Mouse (Mus musculus) bone marrow macrophage, adult 2 months (primary cell): ENCODE data around the gene Pnpla2. TPM values are rescaled to one million over a fixed set of nuclear protein-coding genes. Genes with fewer than 3 reads are reported as not detected.
A peak's percentile ranks its signal among the peaks of the same experiment; 100 is the strongest.

Source experiments
- H3K27ac ChIP-seq: 2 replicates; pipeline ENCODE4 v1.5.1; 2012; ENCODE audit warnings: low read depth, low read length; ENCODE audit not compliant: insufficient read depth
- H3K4me1 ChIP-seq: 2 replicates; pipeline ENCODE4 v1.6.1; 2012; ENCODE audit warnings: low read length; ENCODE audit not compliant: control insufficient read depth, insufficient read depth
- H3K4me3 ChIP-seq: 2 replicates; pipeline ENCODE4 v1.5.1; 2012; ENCODE audit warnings: mild to moderate bottlenecking, low read length, moderate library complexity; ENCODE audit not compliant: insufficient read depth
- CTCF ChIP-seq: IDR thresholded peaks from 2 replicates; pipeline ENCODE4 v1.5.1; 2012; ENCODE audit warnings: low read depth, mild to moderate bottlenecking, low read length, moderate library complexity
- POLR2A ChIP-seq: IDR thresholded peaks from 2 replicates; pipeline ENCODE4 v1.6.1; 2012; ENCODE audit warnings: mild to moderate bottlenecking, low read depth, low read length, borderline replicate concordance
- polyA plus RNA-seq: library from polyadenylated mRNA; stranded (reverse); fragments of >200 nt; gene quantifications from 2 replicates; pipeline ENCODE4 v1.2.4, GENCODE M21; 2012; ENCODE audit not compliant: missing spikeins, insufficient read depth, insufficient read length

Gene Pnpla2
- polyA plus RNA-seq, 1 experiment: 94.0 TPM

DNA sequence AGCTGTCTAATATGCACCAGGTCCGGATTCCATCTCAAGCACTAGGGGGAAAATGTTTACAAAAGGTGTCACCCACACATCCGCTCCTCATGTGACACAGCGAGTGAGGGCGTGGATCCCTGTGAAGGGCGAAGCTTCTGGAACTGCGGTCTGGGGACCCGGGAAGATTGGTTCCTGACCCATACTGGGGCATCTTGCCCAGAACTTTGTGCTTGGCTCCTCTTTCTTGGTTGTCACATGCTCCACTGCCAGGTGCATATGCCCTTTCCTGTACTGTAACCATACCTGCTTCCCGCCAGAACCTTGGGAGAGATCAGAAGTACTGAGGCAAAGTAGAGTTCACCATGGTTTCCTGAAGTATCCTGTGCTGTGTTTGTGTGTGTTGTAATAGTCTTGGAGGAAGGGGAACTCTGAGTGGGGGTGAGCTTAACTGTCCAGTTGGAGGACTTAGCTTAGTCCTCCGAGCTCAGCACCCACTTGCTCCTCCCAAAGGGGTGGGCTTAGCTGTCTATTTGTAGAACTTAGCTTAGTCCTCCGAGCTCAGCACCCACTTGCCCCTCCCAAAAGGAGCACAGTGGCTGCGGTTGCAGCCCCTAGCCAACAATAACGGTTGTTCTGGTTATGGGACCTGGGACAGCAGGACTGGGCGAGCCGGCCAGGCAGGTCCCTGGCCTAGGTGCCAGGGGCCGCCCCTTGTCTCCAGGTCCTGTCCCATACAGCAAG is 5.6 kb downstream of the Pnpla2 start, which contains the start of gene Cracr2b:
TSS of gene Cracr2b (plus strand) at position 704 of the 723 bp plus-strand sequence.
- peak within 1 kb of the TSS; percentile 79 for H3K27ac ChIP-seq
- peaks cover 64% of the 10 kb centered on the region for H3K4me1 ChIP-seq
- TF ChIP-seq POLR2A (no peak), CTCF (no peak)
- H3K4me3 ChIP-seq: peak within 1 kb of the TSS; percentile 56

GRCm38 (mm10) chr7:141461521-141462332 is 6.7 kb downstream of the Pnpla2 start:
- TF ChIP-seq CTCF (peak; percentile 14; the same call in 1 of the 2 replicates), POLR2A (no peak)
- Histone ChIP-seq H3K4me1 (peaks cover 69% of the 10 kb centered on the region), H3K4me3 (peak overlapping the region; percentile 56), H3K27ac (no peak overlapping the region)

GRCm38 (mm10) chr7:141462333-141462821 is 7.4 kb downstream of the Pnpla2 start:
- no peak overlapping the region for H3K27ac ChIP-seq
- H3K4me3 ChIP-seq: peak overlapping the region; percentile 34
- peaks cover 66% of the 10 kb centered on the region for H3K4me1 ChIP-seq
- no peak for TF ChIP-seq CTCF
- TF ChIP-seq POLR2A: no peak

DNA sequence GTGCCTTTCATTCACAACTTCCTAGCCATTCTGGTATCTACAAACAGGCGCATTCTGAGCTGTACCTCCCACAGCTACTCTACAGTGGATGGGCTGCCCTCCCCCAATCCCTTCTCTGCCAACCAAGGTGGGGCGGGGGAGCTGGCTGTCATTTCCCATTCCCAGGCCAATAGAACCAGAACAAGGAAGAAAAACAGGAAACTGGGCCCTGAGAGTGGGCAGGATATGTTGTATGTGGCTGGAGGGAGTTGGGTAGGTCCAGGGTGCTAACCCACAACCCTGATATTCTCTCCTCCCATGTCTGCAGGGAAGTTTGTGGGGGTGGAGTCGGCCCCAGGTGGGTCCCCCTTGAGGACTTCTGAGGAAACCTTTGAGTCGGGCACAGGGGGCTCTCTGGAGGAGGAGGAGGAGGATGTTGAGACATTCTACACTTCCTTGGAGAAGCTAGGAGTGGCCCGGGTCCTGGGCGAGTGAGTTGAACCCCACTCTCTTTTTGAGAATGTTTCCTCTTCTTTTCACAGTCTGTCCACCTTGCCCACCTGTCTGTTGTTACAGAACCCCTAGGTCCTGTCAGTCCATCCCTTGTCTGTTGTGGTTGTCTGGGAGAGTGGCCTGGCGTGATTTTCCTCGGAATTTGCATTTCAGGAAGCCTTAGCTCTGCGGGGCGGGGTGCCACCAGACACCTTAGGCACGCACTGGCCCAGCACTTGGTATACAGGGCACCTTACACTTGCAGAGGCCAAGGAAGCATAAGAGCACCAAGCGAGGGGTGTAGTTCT is 9.0 kb downstream of the Pnpla2 start:
- no peak for TF ChIP-seq POLR2A
- no peak for TF ChIP-seq CTCF
- no peak overlapping the region for H3K4me3 ChIP-seq
- peaks cover 68% of the 10 kb centered on the region for H3K4me1 ChIP-seq
- H3K27ac ChIP-seq: no peak overlapping the region

- Histone ChIP-seq H3K4me1 (peaks cover 69% of the 10 kb centered on the region), H3K27ac (no peak overlapping the region), H3K4me3 (no peak overlapping the region)
- no peak for TF ChIP-seq CTCF
- no peak for TF ChIP-seq POLR2A
Observed at GRCm38 (mm10) chr7:141464603-141465201, 9.7 kb downstream of the Pnpla2 start.

- Histone ChIP-seq H3K4me3 (peak overlapping the region; percentile 21; the same call in 1 of the 2 replicates), H3K4me1 (peaks cover 69% of the 10 kb centered on the region), H3K27ac (peak overlapping the region; percentile 66)
- TF ChIP-seq CTCF (no peak), POLR2A (no peak)
Observed at GRCm38 (mm10) chr7:141465388-141466044, 10.5 kb downstream of the Pnpla2 start.

DNA sequence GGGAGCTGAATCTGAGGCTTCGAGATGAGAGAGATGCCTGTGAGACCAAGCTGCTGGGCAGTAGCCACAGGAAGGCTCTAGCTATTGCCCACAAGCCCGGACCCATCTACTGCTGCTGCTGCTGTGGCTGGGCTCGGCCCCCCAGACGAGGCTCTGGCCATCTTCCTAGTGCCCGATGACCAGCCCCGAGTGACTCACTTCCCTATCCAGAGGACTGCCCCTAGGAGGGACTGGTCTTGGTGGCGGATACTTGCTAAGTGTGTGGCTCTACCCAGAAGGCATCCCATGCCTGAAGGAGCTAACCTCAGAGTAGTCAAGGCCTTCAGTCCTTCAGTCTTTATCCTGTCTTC is 11.0 kb downstream of the Pnpla2 start:
- Histone ChIP-seq H3K4me3 (peak overlapping the region; percentile 21; the same call in 1 of the 2 replicates), H3K4me1 (peaks cover 69% of the 10 kb centered on the region), H3K27ac (peak overlapping the region; percentile 66)
- TF ChIP-seq CTCF: no peak
- TF ChIP-seq POLR2A: no peak

DNA sequence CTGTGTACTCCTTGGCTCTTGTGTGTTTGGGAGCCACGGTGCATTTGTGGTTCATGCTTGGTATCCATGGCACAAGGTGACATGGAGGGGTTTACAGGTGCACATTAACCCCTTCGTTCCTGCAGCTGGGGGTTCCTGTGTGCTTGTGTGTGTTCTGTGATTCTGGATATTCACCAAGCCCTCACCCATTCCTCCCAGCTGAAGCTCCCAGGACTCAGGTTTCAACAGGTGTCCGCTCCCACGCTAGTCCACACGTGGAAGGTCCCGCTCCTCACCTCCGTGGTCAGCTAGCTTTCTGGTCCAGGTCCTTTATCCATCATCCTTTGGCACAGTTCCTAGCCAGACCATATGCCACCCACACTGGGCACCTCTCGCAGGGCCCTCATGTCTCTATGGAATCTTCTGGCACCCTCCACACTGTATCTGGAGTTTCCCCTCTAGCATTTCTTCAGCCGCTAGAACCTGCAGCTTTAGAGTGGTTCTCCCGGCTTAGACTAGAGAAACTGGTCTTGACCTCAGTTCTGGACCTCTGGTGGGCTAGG is 11.7 kb downstream of the Pnpla2 start:
- no peak for TF ChIP-seq POLR2A
- no peak for TF ChIP-seq CTCF
- Histone ChIP-seq H3K27ac (peak overlapping the region; percentile 41), H3K4me1 (peaks cover 69% of the 10 kb centered on the region), H3K4me3 (peak overlapping the region; percentile 75)
